Mouse (Mus musculus) E14TG2a.4 (cell line): ENCODE data around the gene Dcaf6.

Source experiments
- H3K27me3 ChIP-seq: 2 replicates; pipeline ENCODE4 v1.6.1; 2014; ENCODE audit warnings: low read length, control low read depth; ENCODE audit not compliant: insufficient read depth
- H3K36me3 ChIP-seq: 2 replicates; pipeline ENCODE4 v1.6.1; 2014; ENCODE audit warnings: low read length, control low read depth; ENCODE audit not compliant: insufficient read depth
- H3K4me1 ChIP-seq: replicated peaks from 2 replicates; pipeline ENCODE4 v1.6.1; 2014; ENCODE audit warnings: low read depth, low read length, control low read depth
- H3K4me3 ChIP-seq: replicated peaks from 2 replicates; pipeline ENCODE4 v1.5.1; 2014; ENCODE audit warnings: mild to moderate bottlenecking, low read length
- H3K9me3 ChIP-seq: 2 replicates; pipeline ENCODE4 v1.6.1; 2014; ENCODE audit warnings: low read length, control low read depth
- CTCF ChIP-seq: conservative IDR thresholded peaks from 2 replicates; pipeline ENCODE4 v1.5.1; 2014; ENCODE audit warnings: low read length
- NANOG ChIP-seq: IDR thresholded peaks from 2 replicates; pipeline ENCODE4 v1.6.1; 2014; ENCODE audit warnings: borderline replicate concordance, low read length, mixed read lengths
- POU5F1 ChIP-seq: IDR thresholded peaks from 2 replicates; pipeline ENCODE4 v1.6.1; 2014; ENCODE audit warnings: low read length, borderline replicate concordance

Dcaf6 gene

DNA sequence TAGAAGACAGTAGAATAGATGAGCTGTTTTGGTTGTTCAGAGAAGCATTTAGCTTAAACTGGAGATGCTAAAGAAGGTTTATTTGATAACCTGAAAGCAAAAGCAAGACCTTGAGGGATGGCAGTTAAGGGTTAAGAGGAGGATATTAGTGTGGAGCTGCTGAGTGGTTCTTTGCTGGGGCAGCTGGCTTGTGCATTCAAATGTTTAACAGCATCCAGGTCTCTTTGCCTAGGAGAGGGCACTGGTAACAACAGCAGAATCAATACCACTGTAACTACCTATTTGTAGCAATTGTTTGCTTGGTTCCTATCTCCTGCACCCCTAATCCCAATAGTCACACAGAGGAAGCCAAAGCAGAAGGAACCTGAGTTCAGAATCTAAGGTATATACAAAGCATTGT, 9.4 kb upstream of the Dcaf6 start:
- no peaks in the 10 kb centered on the region for H3K27me3 ChIP-seq
- TF ChIP-seq NANOG (no peak), CTCF (no peak), POU5F1 (no peak)
- no peaks in the 10 kb centered on the region for H3K9me3 ChIP-seq
- no peak overlapping the region for H3K4me3 ChIP-seq
- H3K4me1 ChIP-seq: no peaks in the 10 kb centered on the region
- H3K36me3 ChIP-seq: no peaks in the 10 kb centered on the region

DNA sequence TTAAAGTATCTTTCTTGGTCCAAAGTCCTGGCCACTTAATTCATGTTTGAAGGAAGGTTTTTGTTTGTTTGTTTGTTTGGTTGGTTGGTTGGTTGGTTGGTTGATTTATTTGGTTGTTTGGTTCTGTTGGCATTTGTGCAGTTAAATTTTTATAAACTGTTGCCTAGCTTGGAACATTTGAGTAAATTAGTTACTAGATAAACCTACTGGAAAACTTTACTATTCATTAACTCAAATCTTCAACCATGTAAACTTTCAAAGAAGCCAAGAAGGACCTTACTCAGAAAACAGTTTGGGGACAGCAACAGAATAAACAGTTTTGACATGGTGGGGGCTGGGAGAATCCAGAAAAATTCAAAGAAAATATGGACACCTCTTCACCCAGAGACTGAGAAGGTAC, 8.7 kb upstream of the Dcaf6 start:
- H3K4me3 ChIP-seq: no peak overlapping the region
- no peaks in the 10 kb centered on the region for H3K36me3 ChIP-seq
- H3K27me3 ChIP-seq: no peaks in the 10 kb centered on the region
- no peaks in the 10 kb centered on the region for H3K9me3 ChIP-seq
- TF ChIP-seq POU5F1: no peak
- H3K4me1 ChIP-seq: no peaks in the 10 kb centered on the region

DNA sequence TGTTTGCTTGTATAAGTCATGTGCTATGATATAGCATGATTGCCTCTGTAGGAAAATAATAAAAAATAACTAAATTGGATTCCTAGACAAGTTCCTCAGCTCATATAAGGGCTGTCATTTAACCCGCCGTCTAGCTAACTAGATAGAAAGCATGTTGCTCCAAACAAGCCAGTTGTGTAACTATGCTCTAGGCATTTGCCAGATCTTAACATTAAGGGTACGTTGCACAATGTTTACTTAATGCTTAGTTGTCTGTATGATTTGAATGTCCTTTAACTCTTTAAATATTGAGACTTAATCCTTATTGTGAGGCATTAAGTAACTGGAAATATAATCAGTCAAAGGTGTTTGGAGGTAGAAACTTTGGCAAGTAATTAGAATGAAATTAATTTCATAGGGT, 4.3 kb upstream of the Dcaf6 start:
- Histone ChIP-seq H3K27me3 (no peaks in the 10 kb centered on the region), H3K4me1 (peaks cover 7% of the 10 kb centered on the region), H3K36me3 (no peaks in the 10 kb centered on the region), H3K9me3 (no peaks in the 10 kb centered on the region), H3K4me3 (no peak overlapping the region)
- TF ChIP-seq NANOG: no peak
- no peak for TF ChIP-seq CTCF
- TF ChIP-seq POU5F1: no peak

DNA sequence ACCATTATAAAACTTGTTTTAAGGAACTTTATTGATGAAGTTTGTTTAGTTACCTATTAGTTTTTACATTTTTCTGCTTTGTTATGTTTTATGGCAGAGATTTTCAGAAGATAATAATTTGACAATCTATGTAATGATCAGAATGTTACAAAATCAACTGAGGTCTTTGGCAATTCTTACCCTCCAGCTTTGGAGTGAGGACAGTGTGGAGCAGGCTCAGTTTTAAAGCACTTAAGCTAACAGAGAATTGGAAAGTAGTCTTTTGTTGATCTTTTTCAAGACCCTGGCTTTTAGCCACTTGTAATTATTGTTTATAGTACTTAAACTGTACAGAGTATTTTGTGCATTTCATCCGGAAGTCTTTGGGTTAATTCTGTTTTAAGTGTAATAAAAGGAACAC, 2.6 kb upstream of the Dcaf6 start:
- Histone ChIP-seq H3K27me3 (no peaks in the 10 kb centered on the region), H3K9me3 (no peaks in the 10 kb centered on the region), H3K36me3 (no peaks in the 10 kb centered on the region), H3K4me1 (peaks cover 13% of the 10 kb centered on the region), H3K4me3 (no peak overlapping the region)
- TF ChIP-seq POU5F1: no peak
- no peak for TF ChIP-seq CTCF
- TF ChIP-seq NANOG: no peak

DNA sequence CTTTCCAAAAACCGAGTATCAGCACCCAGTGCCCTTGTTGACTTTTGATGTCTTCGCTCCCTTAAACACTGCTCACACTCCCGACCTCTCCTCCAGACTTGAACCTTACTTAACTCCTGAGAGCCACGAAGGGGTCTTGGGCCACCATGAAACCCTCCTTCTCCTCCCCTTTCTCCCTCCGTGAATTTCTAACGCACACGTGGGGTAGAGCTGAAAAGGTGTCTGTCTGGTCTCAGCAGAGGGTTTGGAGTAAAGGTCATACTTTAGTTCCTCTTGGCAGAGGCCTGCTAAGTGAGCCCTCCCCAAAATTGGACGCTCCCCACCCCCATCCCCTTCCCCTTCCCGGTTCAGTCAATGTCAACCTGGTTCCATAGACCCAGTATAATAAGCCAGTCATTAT, 1.4 kb upstream of the Dcaf6 start:
- Histone ChIP-seq H3K36me3 (no peaks in the 10 kb centered on the region), H3K4me3 (peak overlapping the region; percentile 85), H3K27me3 (no peaks in the 10 kb centered on the region), H3K4me1 (peaks cover 13% of the 10 kb centered on the region), H3K9me3 (no peaks in the 10 kb centered on the region)
- TF ChIP-seq NANOG (no peak), CTCF (no peak), POU5F1 (no peak)

DNA sequence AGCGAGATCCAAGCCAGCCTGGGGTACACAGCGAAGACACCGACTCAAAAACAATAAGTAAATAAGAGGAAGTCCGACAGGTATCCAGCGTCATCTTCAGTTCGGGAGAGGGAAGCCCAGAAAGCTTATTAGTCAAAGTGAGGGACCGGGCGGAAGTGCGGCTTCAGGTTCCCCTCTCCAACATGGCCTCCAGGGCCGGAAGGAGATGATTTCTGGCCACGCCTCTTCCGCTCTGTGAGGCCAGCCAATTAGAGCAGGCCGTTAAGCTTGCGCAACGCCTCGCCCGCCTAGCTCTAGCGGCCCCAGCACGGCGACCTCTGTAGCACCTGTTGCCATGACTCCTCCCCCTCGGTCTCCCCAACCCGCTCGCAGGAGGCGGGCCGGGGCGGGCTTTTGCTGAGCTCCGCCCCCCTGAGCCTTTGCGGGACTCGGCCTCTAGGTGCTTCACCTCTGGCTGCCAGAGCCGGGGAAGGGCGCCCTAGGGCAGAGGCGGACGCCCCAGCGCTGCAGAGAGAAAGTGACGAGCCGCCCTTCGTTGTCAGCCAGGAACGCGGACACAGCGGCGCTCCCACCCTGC, 614 bp upstream of the Dcaf6 start:
- no peaks in the 10 kb centered on the region for H3K27me3 ChIP-seq
- H3K9me3 ChIP-seq: no peaks in the 10 kb centered on the region
- peaks cover 13% of the 10 kb centered on the region for H3K4me1 ChIP-seq
- no peaks in the 10 kb centered on the region for H3K36me3 ChIP-seq
- peak overlapping the region; percentile 99 for H3K4me3 ChIP-seq
- TF ChIP-seq POU5F1 (no peak), NANOG (no peak), CTCF (no peak)

DNA sequence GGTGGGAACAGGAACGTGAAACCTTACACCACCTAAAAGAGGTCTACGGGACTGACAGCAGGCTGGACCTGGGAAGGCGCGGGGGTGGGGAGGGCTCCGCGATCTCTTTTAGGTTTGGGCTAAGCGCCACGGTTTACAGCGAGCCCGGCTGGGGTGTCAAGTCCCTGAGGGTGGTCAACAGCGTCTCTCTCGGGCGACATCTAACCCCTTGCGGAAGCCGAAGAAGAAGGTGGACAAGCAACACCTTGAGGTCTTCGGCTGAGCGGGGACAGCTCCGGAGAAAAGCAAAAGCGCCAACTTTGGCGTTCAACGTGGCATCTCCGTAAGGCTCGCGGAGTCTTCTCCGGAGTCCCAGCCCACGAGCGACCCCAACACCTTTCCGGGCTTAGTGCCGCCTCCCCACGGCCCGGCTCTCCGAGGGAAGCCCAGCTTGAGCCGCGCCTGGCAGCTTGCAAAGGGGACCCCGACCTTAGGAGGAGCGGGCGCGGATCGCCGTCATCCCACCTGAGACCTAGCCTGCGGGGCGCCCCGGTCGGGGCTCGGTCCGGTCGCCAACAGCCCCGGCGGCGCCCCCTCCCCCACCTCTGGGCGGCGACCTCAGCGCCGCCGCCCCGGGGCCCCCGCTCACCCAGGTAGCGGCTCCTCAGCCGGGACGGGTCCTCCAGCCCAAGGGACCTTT, 633 bp downstream of the Dcaf6 start:
- Histone ChIP-seq H3K4me3 (peak overlapping the region; percentile 99), H3K27me3 (no peaks in the 10 kb centered on the region), H3K36me3 (no peaks in the 10 kb centered on the region), H3K4me1 (peaks cover 13% of the 10 kb centered on the region), H3K9me3 (peaks cover under 1% of the 10 kb centered on the region; the same call in 1 of the 2 replicates)
- TF ChIP-seq NANOG: no peak
- no peak for TF ChIP-seq CTCF
- no peak for TF ChIP-seq POU5F1

DNA sequence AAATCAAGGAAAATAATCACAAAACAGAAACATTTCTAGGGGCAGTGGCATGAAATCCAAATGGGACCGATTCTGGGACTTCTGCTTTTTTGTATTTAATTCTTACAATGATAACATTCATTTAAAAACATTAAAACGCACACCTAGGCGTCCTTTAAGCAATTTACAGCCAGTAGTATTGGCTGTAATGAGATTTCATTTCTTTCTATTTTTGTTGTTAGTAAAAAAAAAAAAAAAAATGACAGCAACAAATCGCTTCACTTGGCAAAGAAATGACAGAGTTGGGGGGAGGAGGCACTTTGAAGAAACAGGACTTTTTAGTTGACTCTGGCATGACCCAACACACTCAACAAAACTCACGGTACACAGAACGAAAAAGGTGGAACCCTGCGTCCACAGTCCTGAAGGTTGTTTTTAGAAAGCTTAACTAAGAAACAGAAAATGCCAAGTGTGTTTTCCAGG, 1.2 kb downstream of the Dcaf6 start:
- Histone ChIP-seq H3K4me3 (peak overlapping the region; percentile 99), H3K36me3 (no peaks in the 10 kb centered on the region), H3K9me3 (peaks cover 6% of the 10 kb centered on the region), H3K27me3 (no peaks in the 10 kb centered on the region), H3K4me1 (peaks cover 13% of the 10 kb centered on the region)
- TF ChIP-seq NANOG: no peak
- no peak for TF ChIP-seq POU5F1
- no peak for TF ChIP-seq CTCF

DNA sequence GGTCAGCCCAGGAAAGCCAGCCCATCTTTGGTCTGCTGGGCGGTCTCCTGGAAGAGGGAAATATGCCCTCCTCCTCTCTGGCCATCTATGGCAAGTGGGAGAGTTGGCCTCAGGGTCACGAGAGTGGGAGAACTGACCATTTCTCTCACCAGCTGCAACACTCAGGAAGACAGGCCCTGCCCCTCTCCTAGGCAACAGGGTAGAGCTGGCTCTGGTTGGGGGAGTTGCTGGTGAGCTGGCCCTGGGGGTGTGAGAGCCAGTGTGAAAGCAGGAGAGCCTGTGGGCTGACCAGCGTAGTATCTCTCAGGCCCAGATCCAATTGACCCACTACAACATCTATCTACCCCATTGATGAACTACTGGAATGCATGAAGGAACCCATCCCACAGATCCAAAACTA, 18.6 kb downstream of the Dcaf6 start:
- H3K36me3 ChIP-seq: no peaks in the 10 kb centered on the region
- H3K4me1 ChIP-seq: no peaks in the 10 kb centered on the region
- no peaks in the 10 kb centered on the region for H3K27me3 ChIP-seq
- TF ChIP-seq CTCF (no peak), POU5F1 (no peak), NANOG (no peak)
- no peaks in the 10 kb centered on the region for H3K9me3 ChIP-seq
- no peak overlapping the region for H3K4me3 ChIP-seq
